Mouse (Mus musculus): Measurements from ENCODE around the gene Gm10959. TPM values are rescaled to one million over a fixed set of nuclear protein-coding genes. Genes with fewer than 3 reads are reported as not detected.

Gene Gm10959
- not detected for total RNA-seq (2023)

GRCm38 (mm10) chr3:122919260-122919659, at the start of gene Gm10959:
Gene Gm10959 (minus strand): TSS chr3:122919360.

DNA sequence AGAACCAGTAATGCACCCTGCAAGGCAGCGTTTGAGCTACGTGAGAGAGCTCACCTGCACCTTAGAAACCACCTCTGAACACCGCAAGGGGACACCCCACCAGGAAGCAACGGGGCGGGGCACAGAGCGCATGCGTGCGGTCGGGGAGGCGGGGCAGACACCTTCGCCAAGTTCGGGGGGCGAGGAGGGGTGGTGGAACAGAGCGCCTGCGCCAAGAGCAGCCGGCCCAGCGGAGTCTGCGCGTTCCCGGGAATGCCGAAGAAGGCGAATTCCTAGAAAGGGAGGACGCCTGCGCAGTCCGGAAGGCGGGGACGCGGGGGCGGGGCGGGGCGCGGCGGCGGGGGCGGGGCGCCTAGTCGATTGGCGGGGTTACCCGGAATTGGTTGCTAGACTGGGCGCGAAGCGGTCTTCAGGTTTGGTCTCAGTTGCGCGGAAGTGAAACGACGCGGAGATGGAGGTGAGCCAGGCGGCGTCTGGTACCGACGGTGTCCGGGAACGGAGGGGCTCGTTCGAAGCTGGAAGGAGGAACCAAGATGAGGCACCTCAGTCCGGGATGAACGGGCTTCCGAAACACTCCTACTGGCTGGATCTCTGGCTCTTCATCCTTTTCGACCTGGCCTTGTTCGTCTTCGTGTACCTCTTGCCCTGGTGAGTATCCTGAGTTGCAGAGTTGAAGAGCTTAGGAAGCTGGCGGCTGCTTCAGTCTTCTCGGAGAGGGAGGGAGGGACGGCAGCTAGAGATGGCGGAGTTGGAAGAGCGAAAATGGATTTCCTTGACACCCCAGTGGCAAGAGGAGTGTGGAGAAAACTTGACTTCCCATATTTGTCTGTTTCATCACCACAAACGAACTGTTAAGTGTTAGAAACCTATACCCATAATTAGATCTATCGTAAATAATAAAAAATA, 5.1 kb upstream of the Gm10959 start, which contains the start of gene 1810037I17Rik:
Gene 1810037I17Rik (plus strand): TSS at position 195 of the 906 bp plus-strand sequence.

GRCm38 (mm10) chr3:122894772-122895171, 24.4 kb downstream of the Gm10959 start, which contains the start of gene Fabp2:
Gene Fabp2 (plus strand): TSS chr3:122895072.

Other genes with a start within 250 kb of the Gm10959 start
- gene Pde5a, start 190.4 kb downstream of the Gm10959 start, total RNA-seq (2023): 1.1 TPM
- gene Fabp2, start 24.3 kb downstream of the Gm10959 start, total RNA-seq (2023): not detected
- 23.5 TPM for gene 1810037I17Rik, start 4.8 kb upstream of the Gm10959 start, total RNA-seq (2023)
- 34.5 TPM for gene Usp53, start 65.2 kb upstream of the Gm10959 start, total RNA-seq (2023)
- not detected for gene Myoz2, start 115.7 kb upstream of the Gm10959 start, total RNA-seq (2023)